Mouse (Mus musculus) kidney, postnatal 14 days (tissue): Measurements from ENCODE around the gene Dcakd.
"Not testable (repeated sequence)": the region's sequence is repeated elsewhere in the genome, so short reads cannot be mapped to it uniquely, and the experiment has no call there.

Experiments
- DNase-seq: peaks from one replicate; pipeline ENCODE4 v3.0.0; 2022; ENCODE audit warnings: mixed read lengths

Gene Dcakd

GRCm38 (mm10) chr11:103004852-103005251, 23.3 kb downstream of the Dcakd start:
- no peak for DNase-seq

GRCm38 (mm10) chr11:103003210-103003609, 24.9 kb downstream of the Dcakd start:
- DNase-seq, result peak; percentile 79

- no peak for DNase-seq
Observed at GRCm38 (mm10) chr11:103001063-103001462, 27.1 kb downstream of the Dcakd start.

GRCm38 (mm10) chr11:103000111-103000510, 28.0 kb downstream of the Dcakd start:
- no peak for DNase-seq

- DNase-seq, result no peak
Observed at GRCm38 (mm10) chr11:102999317-102999970, 28.7 kb downstream of the Dcakd start.

- DNase-seq, result no peak
Observed at GRCm38 (mm10) chr11:102998577-102999316, 29.4 kb downstream of the Dcakd start.

- no peak for DNase-seq
Observed at GRCm38 (mm10) chr11:102998254-102998576, 29.9 kb downstream of the Dcakd start.

- DNase-seq, result no peak
Observed at GRCm38 (mm10) chr11:102996991-102997770, 31.0 kb downstream of the Dcakd start.

- no peak for DNase-seq
Observed at GRCm38 (mm10) chr11:102996385-102996784, 31.7 kb downstream of the Dcakd start.

GRCm38 (mm10) chr11:102994952-102995351, 33.2 kb downstream of the Dcakd start:
- no peak for DNase-seq

- DNase-seq, result no peak
Observed at GRCm38 (mm10) chr11:102993420-102994029, 34.6 kb downstream of the Dcakd start.

- peak; percentile 80 for DNase-seq
Observed at GRCm38 (mm10) chr11:102992940-102993339, 35.2 kb downstream of the Dcakd start.

- peak; percentile 29 for DNase-seq
Observed at GRCm38 (mm10) chr11:102991681-102992080, 36.5 kb downstream of the Dcakd start.

- peak; percentile 56 for DNase-seq
Observed at GRCm38 (mm10) chr11:102990152-102990663, 37.9 kb downstream of the Dcakd start.

GRCm38 (mm10) chr11:102989641-102990151, 38.4 kb downstream of the Dcakd start:
- no peak for DNase-seq

- no peak for DNase-seq
Observed at GRCm38 (mm10) chr11:102985160-102985559, 43.0 kb downstream of the Dcakd start.

GRCm38 (mm10) chr11:102984615-102985014, 43.5 kb downstream of the Dcakd start:
- no peak for DNase-seq

GRCm38 (mm10) chr11:102984086-102984485, 44.0 kb downstream of the Dcakd start:
- no peak for DNase-seq

- no peak for DNase-seq
Observed at GRCm38 (mm10) chr11:102981151-102981890, 46.8 kb downstream of the Dcakd start.

- peak; percentile 29 for DNase-seq
Observed at GRCm38 (mm10) chr11:102978052-102978666, 50.0 kb downstream of the Dcakd start.

- DNase-seq, result not testable (repeated sequence)
Observed at GRCm38 (mm10) chr11:102975966-102976365, 52.2 kb downstream of the Dcakd start.

GRCm38 (mm10) chr11:102972326-102972725, 55.8 kb downstream of the Dcakd start:
- peak; percentile 53 for DNase-seq
